Mouse (Mus musculus): Measurements from ENCODE around the gene Tmem135. TPM values are rescaled to one million over a fixed set of nuclear protein-coding genes. Genes with fewer than 3 reads are reported as not detected.
A peak's percentile ranks its signal among the peaks of the same experiment; 100 is the strongest.

The Tmem135 gene
- total and polyA plus RNA-seq, 3 experiments = 7.4 to 33.9 TPM; not detected in 1

GRCm38 (mm10) chr7:89251880-89252453 is 152.1 kb downstream of the Tmem135 start:
- no peak overlapping the region for H3K4me3 ChIP-seq (ENCODE audit: control insufficient read depth in 1 of 2, insufficient read depth in 1 of 2, low read depth in 2 of 2, low read length in 2 of 2)
- no peaks in the 10 kb centered on the region for H3K27me3 ChIP-seq (ENCODE audit: control insufficient read depth in 1 of 2, insufficient read depth in 2 of 2, low read length in 2 of 2)
- H3K27ac ChIP-seq (ENCODE audit: control insufficient read depth, low read depth, low read length) = no peak overlapping the region
- H3K79me2 ChIP-seq (ENCODE audit: control insufficient read depth, insufficient read depth, low read length, poor library complexity) = no peaks in the 10 kb centered on the region
- DNase-seq (ENCODE audit: low read depth, low spot score) = no peak
- no peak overlapping the region for H3K9ac ChIP-seq (ENCODE audit: control insufficient read depth, low read depth, low read length, poor library complexity, severe bottlenecking)
- H3K9me3 ChIP-seq (replicated peaks; ENCODE audit: insufficient read depth, low read length) = no peaks in the 10 kb centered on the region
- no peaks in the 10 kb centered on the region for H3K4me1 ChIP-seq (ENCODE audit: control insufficient read depth in 1 of 2, insufficient read depth in 2 of 2, low read length in 2 of 2)
- H3K36me3 ChIP-seq (ENCODE audit: control insufficient read depth in 1 of 2, insufficient read depth in 2 of 2, low read length in 2 of 2) = no peaks in the 10 kb centered on the region; a peak in 1 of 4 replicates
- TF ChIP-seq RAD21 (IDR thresholded peaks at IDR 0.05; ENCODE audit: low read depth, low read length) (no peak), CHD1 (IDR thresholded peaks at IDR 0.05; ENCODE audit: low read depth, low read length) (no peak), BHLHE40 (IDR thresholded peaks at IDR 0.05; ENCODE audit: borderline replicate concordance, low read depth, low read length) (no peak), POLR2A (IDR thresholded peaks at IDR 0.05; ENCODE audit: control insufficient read depth in 1 of 2, insufficient read depth in 1 of 2, low read depth in 1 of 2, low read length in 2 of 2, poor library complexity in 1 of 2) (no peak), USF1 (IDR thresholded peaks at IDR 0.05; ENCODE audit: low read depth, low read length) (no peak), MXI1 (IDR thresholded peaks at IDR 0.05; ENCODE audit: low read depth, low read length) (no peak), ZC3H11A (IDR thresholded peaks at IDR 0.05; ENCODE audit: low read depth, low read length) (no peak), JUND (IDR thresholded peaks at IDR 0.05; ENCODE audit: low read depth, low read length) (no peak), MEF2A (IDR thresholded peaks at IDR 0.05; ENCODE audit: extremely low read depth, insufficient replicate concordance, low read depth, low read length, poor library complexity, severe bottlenecking) (no peak), ZNF384 (IDR thresholded peaks at IDR 0.05; ENCODE audit: low read depth, low read length) (no peak), MAZ (IDR thresholded peaks at IDR 0.05; ENCODE audit: low read depth, low read length) (no peak), E2F4 (IDR thresholded peaks at IDR 0.05; ENCODE audit: borderline replicate concordance, low read depth, low read length) (no peak)

GRCm38 (mm10) chr7:89248135-89248850 is 155.7 kb downstream of the Tmem135 start:
- Histone ChIP-seq H3K27ac (ENCODE audit: control insufficient read depth, low read depth, low read length) (no peak overlapping the region), H3K4me1 (ENCODE audit: control insufficient read depth in 1 of 2, insufficient read depth in 2 of 2, low read length in 2 of 2) (peaks cover 4 to 7% of the 10 kb centered on the region in 2 experiments; a peak in 2 of 4 replicates), H3K4me3 (ENCODE audit: control insufficient read depth in 1 of 2, insufficient read depth in 1 of 2, low read depth in 2 of 2, low read length in 2 of 2) (no peak overlapping the region), H3K79me2 (ENCODE audit: control insufficient read depth, insufficient read depth, low read length, poor library complexity) (no peaks in the 10 kb centered on the region), H3K36me3 (ENCODE audit: control insufficient read depth in 1 of 2, insufficient read depth in 2 of 2, low read length in 2 of 2) (peaks cover 0 to 7% of the 10 kb centered on the region in 2 experiments; a peak in 2 of 4 replicates), H3K27me3 (ENCODE audit: control insufficient read depth in 1 of 2, insufficient read depth in 2 of 2, low read length in 2 of 2) (no peaks in the 10 kb centered on the region), H3K9ac (ENCODE audit: control insufficient read depth, low read depth, low read length, poor library complexity, severe bottlenecking) (no peak overlapping the region), H3K9me3 (replicated peaks; ENCODE audit: insufficient read depth, low read length) (no peaks in the 10 kb centered on the region)
- peak; percentile 6 for DNase-seq (ENCODE audit: low read depth, low spot score)
- TF ChIP-seq RCOR1 (IDR thresholded peaks at IDR 0.05; ENCODE audit: low read depth, low read length) (peak; percentile 59), CHD2 (IDR thresholded peaks at IDR 0.05; ENCODE audit: low read length) (no peak), MEF2A (IDR thresholded peaks at IDR 0.05; ENCODE audit: extremely low read depth, insufficient replicate concordance, low read depth, low read length, poor library complexity, severe bottlenecking) (no peak), GABPA (IDR thresholded peaks at IDR 0.05; ENCODE audit: low read depth, low read length) (no peak), HCFC1 (IDR thresholded peaks at IDR 0.05; ENCODE audit: low read depth, low read length) (no peak), KAT2A (conservative IDR thresholded peaks at IDR 0.05; ENCODE audit: low read depth, low read length) (no peak)
